Mouse (Mus musculus): ENCODE data around the gene Stpg2. TPM values are rescaled to one million over a fixed set of nuclear protein-coding genes. Genes with fewer than 3 reads are reported as not detected.
A peak's percentile ranks its signal among the peaks of the same experiment; 100 is the strongest.
"Not testable (repeated sequence)": the region's sequence is repeated elsewhere in the genome, so short reads cannot be mapped to it uniquely, and the experiment has no call there.

Stpg2 gene
- polyA plus RNA-seq, 1 experiment from 2014 or later: not detected

GRCm38 (mm10) chr3:139245219-139245618, 39.7 kb downstream of the Stpg2 start:
- 68% methylated on average over 2 of the region's 2 CpGs for WGBS
- Histone ChIP-seq H3K4me2 (replicated peaks; ENCODE audit: low read depth) (no peak overlapping the region), H3K27me3 (replicated peaks; ENCODE audit: control insufficient read depth, insufficient read depth, low read length) (no peaks in the 10 kb centered on the region), H3K27ac (ENCODE audit: low read depth, low read length) (no peak overlapping the region), H3K36me3 (ENCODE audit: control insufficient read depth, insufficient read depth) (no peaks in the 10 kb centered on the region), H3K9ac (ENCODE audit: low read depth, low read length) (no peak overlapping the region), H3K4me3 (ENCODE audit: low read depth, low read length) (no peak overlapping the region), H3K9me3 (ENCODE audit: control insufficient read depth) (no peaks in the 10 kb centered on the region), H3K4me1 (replicated peaks; ENCODE audit: control insufficient read depth, insufficient read depth, low read length) (no peaks in the 10 kb centered on the region)
- ATAC-seq: no peak
- no peak for TF ChIP-seq CTCF (IDR thresholded peaks at IDR 0.05; ENCODE audit: low read depth)

GRCm38 (mm10) chr3:139246508-139246907, 41.0 kb downstream of the Stpg2 start:
- no peak for ATAC-seq
- H3K9ac ChIP-seq (ENCODE audit: low read depth, low read length): no peak overlapping the region
- WGBS: 51% methylated on average over 4 of the region's 4 CpGs
- no peak overlapping the region for H3K4me3 ChIP-seq (ENCODE audit: low read depth, low read length)
- no peaks in the 10 kb centered on the region for H3K9me3 ChIP-seq (ENCODE audit: control insufficient read depth)
- H3K4me2 ChIP-seq (replicated peaks; ENCODE audit: low read depth): no peak overlapping the region
- peak; percentile 58 for TF ChIP-seq CTCF (IDR thresholded peaks at IDR 0.05; ENCODE audit: low read depth)
- no peak overlapping the region for H3K27ac ChIP-seq (ENCODE audit: low read depth, low read length)
- H3K36me3 ChIP-seq (ENCODE audit: control insufficient read depth, insufficient read depth): no peaks in the 10 kb centered on the region
- H3K27me3 ChIP-seq (replicated peaks; ENCODE audit: control insufficient read depth, insufficient read depth, low read length): no peaks in the 10 kb centered on the region
- H3K4me1 ChIP-seq (replicated peaks; ENCODE audit: control insufficient read depth, insufficient read depth, low read length): no peaks in the 10 kb centered on the region

GRCm38 (mm10) chr3:139262359-139262758, 56.9 kb downstream of the Stpg2 start:
- not testable (repeated sequence) for H3K4me3 ChIP-seq (ENCODE audit: low read depth, low read length); H3K27me3 ChIP-seq (replicated peaks; ENCODE audit: control insufficient read depth, insufficient read depth, low read length); H3K4me1 ChIP-seq (replicated peaks; ENCODE audit: control insufficient read depth, insufficient read depth, low read length); H3K36me3 ChIP-seq (ENCODE audit: control insufficient read depth, insufficient read depth); ATAC-seq; H3K9ac ChIP-seq (ENCODE audit: low read depth, low read length); H3K4me2 ChIP-seq (replicated peaks; ENCODE audit: low read depth); H3K27ac ChIP-seq (ENCODE audit: low read depth, low read length); H3K9me3 ChIP-seq (ENCODE audit: control insufficient read depth)
- 53% methylated on average over 4 of the region's 4 CpGs for WGBS

GRCm38 (mm10) chr3:139297909-139298308, 92.4 kb downstream of the Stpg2 start:
- ATAC-seq: no peak
- H3K4me1 ChIP-seq (replicated peaks; ENCODE audit: control insufficient read depth, insufficient read depth, low read length): no peaks in the 10 kb centered on the region
- no peak overlapping the region for H3K27ac ChIP-seq (ENCODE audit: low read depth, low read length)
- no peaks in the 10 kb centered on the region for H3K36me3 ChIP-seq (ENCODE audit: control insufficient read depth, insufficient read depth)
- no peak overlapping the region for H3K9ac ChIP-seq (ENCODE audit: low read depth, low read length)
- TF ChIP-seq CTCF (IDR thresholded peaks at IDR 0.05; ENCODE audit: low read depth): peak; percentile 70
- no peaks in the 10 kb centered on the region for H3K27me3 ChIP-seq (replicated peaks; ENCODE audit: control insufficient read depth, insufficient read depth, low read length)
- H3K4me3 ChIP-seq (ENCODE audit: low read depth, low read length): no peak overlapping the region
- H3K4me2 ChIP-seq (replicated peaks; ENCODE audit: low read depth): no peak overlapping the region
- H3K9me3 ChIP-seq (ENCODE audit: control insufficient read depth): no peaks in the 10 kb centered on the region

- WGBS: 49% methylated on average over 7 of the region's 7 CpGs
- Histone ChIP-seq H3K4me1 (replicated peaks; ENCODE audit: control insufficient read depth, insufficient read depth, low read length) (no peaks in the 10 kb centered on the region), H3K27ac (ENCODE audit: low read depth, low read length) (no peak overlapping the region)
Measured at GRCm38 (mm10) chr3:139308078-139308809, 102.8 kb downstream of the Stpg2 start.

GRCm38 (mm10) chr3:139311721-139312120, 106.2 kb downstream of the Stpg2 start:
- 87% methylated on average over 2 of the region's 2 CpGs for WGBS
- no peak overlapping the region for H3K27ac ChIP-seq (ENCODE audit: low read depth, low read length)

More at GRCm38 (mm10) chr3:139308078-139308809, 102.8 kb downstream of the Stpg2 start:
- ATAC-seq: no peak
- Histone ChIP-seq H3K27me3 (replicated peaks; ENCODE audit: control insufficient read depth, insufficient read depth, low read length) (no peaks in the 10 kb centered on the region), H3K36me3 (ENCODE audit: control insufficient read depth, insufficient read depth) (no peaks in the 10 kb centered on the region), H3K9ac (ENCODE audit: low read depth, low read length) (no peak overlapping the region), H3K9me3 (ENCODE audit: control insufficient read depth) (no peaks in the 10 kb centered on the region), H3K4me3 (ENCODE audit: low read depth, low read length) (no peak overlapping the region), H3K4me2 (replicated peaks; ENCODE audit: low read depth) (no peak overlapping the region)
- TF ChIP-seq CTCF (IDR thresholded peaks at IDR 0.05; ENCODE audit: low read depth): no peak

More at GRCm38 (mm10) chr3:139311721-139312120, 106.2 kb downstream of the Stpg2 start:
- H3K9me3 ChIP-seq (ENCODE audit: control insufficient read depth): no peaks in the 10 kb centered on the region
- no peak overlapping the region for H3K4me3 ChIP-seq (ENCODE audit: low read depth, low read length)
- no peak for TF ChIP-seq CTCF (IDR thresholded peaks at IDR 0.05; ENCODE audit: low read depth)
- H3K4me1 ChIP-seq (replicated peaks; ENCODE audit: control insufficient read depth, insufficient read depth, low read length): no peaks in the 10 kb centered on the region
- no peak overlapping the region for H3K9ac ChIP-seq (ENCODE audit: low read depth, low read length)
- H3K4me2 ChIP-seq (replicated peaks; ENCODE audit: low read depth): no peak overlapping the region
- no peaks in the 10 kb centered on the region for H3K27me3 ChIP-seq (replicated peaks; ENCODE audit: control insufficient read depth, insufficient read depth, low read length)
- ATAC-seq: no peak
- H3K36me3 ChIP-seq (ENCODE audit: control insufficient read depth, insufficient read depth): no peaks in the 10 kb centered on the region

Data from intestine, postnatal 0 days (tissue).